Mouse (Mus musculus) retina, adult 2 months (tissue): ENCODE results near the gene Izumo4.

Experiments
- DNase-seq: peaks from one replicate; pipeline ENCODE4 v3.0.0-alpha.2; 2012; ENCODE audit warnings: low read depth, low spot score

The Izumo4 gene

GRCm38 (mm10) chr10:80687850-80688249, 14.1 kb upstream of the Izumo4 start:
- DNase-seq = no peak

- no peak for DNase-seq
Observed at GRCm38 (mm10) chr10:80692249-80693165, 9.5 kb upstream of the Izumo4 start.

- no peak for DNase-seq
Observed at GRCm38 (mm10) chr10:80693401-80694045, 8.5 kb upstream of the Izumo4 start.

GRCm38 (mm10) chr10:80694159-80694938, 7.6 kb upstream of the Izumo4 start:
- DNase-seq = no peak

- no peak for DNase-seq
Observed at GRCm38 (mm10) chr10:80695186-80695585, 6.8 kb upstream of the Izumo4 start.

GRCm38 (mm10) chr10:80695801-80696501, 6.0 kb upstream of the Izumo4 start:
- no peak for DNase-seq

GRCm38 (mm10) chr10:80696502-80697392, 5.2 kb upstream of the Izumo4 start:
- DNase-seq = no peak

GRCm38 (mm10) chr10:80697393-80697787, 4.6 kb upstream of the Izumo4 start:
- DNase-seq = no peak

GRCm38 (mm10) chr10:80697812-80698211, 4.2 kb upstream of the Izumo4 start:
- no peak for DNase-seq

- no peak for DNase-seq
Observed at GRCm38 (mm10) chr10:80698605-80699004, 3.4 kb upstream of the Izumo4 start.

- DNase-seq = no peak
Observed at GRCm38 (mm10) chr10:80700038-80700504, 1.9 kb upstream of the Izumo4 start.

- DNase-seq = no peak
Observed at GRCm38 (mm10) chr10:80700732-80701131, 1.3 kb upstream of the Izumo4 start.

- DNase-seq = peak; percentile 66
Observed at GRCm38 (mm10) chr10:80702536-80703390, 779 bp downstream of the Izumo4 start.

GRCm38 (mm10) chr10:80703643-80704042, 1.7 kb downstream of the Izumo4 start:
- no peak for DNase-seq

- no peak for DNase-seq
Observed at GRCm38 (mm10) chr10:80704418-80704817, 2.4 kb downstream of the Izumo4 start.

- DNase-seq = no peak
Observed at GRCm38 (mm10) chr10:80705033-80705432, 3.0 kb downstream of the Izumo4 start.

GRCm38 (mm10) chr10:80705479-80705878, 3.5 kb downstream of the Izumo4 start:
- no peak for DNase-seq

GRCm38 (mm10) chr10:80710834-80711233, 8.8 kb downstream of the Izumo4 start:
- DNase-seq = no peak

GRCm38 (mm10) chr10:80717281-80717680, 15.3 kb downstream of the Izumo4 start:
- DNase-seq = no peak
